Mouse (Mus musculus) cerebellum, adult 9-10 months (tissue): ENCODE measurements around the gene Shisa2.
"Not testable (repeated sequence)": the region's sequence is repeated elsewhere in the genome, so short reads cannot be mapped to it uniquely, and the experiment has no call there.

Experiments
- DNase-seq: peaks from one replicate; pipeline ENCODE4 v3.0.0; 2022

Gene Shisa2

DNA sequence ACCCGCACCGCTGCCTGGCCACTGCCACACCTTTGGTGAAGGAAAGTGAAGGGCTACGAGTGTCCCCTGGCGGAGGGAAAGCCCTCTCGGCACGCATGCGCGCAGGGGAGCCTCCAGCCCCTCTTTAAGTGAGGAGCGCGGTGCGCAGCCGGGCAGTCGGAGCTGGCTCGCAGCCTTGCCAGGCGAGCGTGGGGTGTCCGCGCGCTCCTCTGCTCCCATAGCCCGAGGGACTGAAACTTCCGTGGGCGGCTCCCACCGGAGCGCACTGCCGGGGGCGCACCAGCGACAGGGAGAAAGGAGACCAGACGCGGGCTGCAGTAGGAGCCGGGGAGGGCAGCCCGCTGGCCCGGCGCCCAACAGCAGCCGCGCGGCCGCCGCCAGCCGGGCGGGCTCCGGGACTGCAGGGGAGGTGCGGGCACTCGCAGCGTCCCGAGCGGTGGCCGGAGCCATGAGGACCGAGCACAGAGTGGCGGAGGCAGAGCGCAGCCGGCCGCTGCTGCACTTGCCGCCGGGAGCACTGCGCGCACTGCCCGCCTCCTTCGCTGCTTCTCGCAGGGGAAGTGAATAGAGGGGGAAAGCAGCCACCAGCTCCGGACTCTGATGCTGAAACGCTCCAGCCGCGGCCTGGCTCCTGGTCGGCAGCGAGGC is at the start of gene Shisa2:
Gene Shisa2 (plus strand): TSS at position 151 of the 648 bp plus-strand sequence.
- no peak for DNase-seq

GRCm38 (mm10) chr14:59576385-59576784 is 48.7 kb upstream of the Shisa2 start:
- no peak for DNase-seq

DNA sequence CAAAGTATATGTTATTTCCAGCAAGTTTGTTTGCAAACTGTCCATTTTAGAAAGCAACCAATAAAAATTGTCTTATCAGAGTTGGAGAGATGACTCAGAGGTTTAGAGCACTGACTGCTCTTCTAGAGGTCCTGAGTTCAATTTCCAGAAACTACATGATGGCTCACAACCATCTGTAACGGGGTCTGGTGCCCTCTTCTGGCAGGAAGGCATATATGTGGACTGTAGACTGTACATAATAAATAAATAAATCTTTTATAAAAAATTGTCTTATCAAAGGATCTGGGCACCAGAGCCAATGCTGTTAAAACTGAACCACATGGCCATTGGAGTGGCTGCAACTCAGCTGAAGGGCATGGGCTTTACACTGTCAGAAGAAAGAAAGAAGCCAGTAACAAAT is 34.5 kb upstream of the Shisa2 start:
- DNase-seq = no peak

- DNase-seq = no peak
These were observed 33.2 kb upstream of the Shisa2 start for GRCm38 (mm10) chr14:59591901-59592300.

- no peak for DNase-seq
These were observed 32.5 kb upstream of the Shisa2 start for GRCm38 (mm10) chr14:59592593-59592992.

DNA sequence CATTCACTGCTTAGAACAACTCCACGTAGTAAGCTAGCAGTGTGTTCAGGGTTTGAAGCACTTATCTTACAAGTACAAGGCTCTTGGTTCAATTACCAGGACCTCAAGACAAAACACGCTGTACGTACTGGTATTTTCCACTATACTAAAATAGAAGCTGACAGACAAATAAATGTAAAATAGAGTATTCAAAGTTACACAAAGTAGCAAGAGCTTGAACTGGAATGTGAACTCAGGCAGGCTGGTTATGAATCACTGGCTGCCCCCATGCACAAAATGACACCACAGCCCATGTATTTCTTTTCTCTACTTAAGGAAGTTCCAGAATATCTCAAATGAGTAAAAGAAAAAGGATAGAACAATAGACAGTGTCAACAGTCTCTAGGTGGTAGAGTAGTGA is 30.1 kb upstream of the Shisa2 start:
- no peak for DNase-seq

GRCm38 (mm10) chr14:59597398-59598259 is 27.5 kb upstream of the Shisa2 start, which contains the start of gene Cdadc1:
Gene Cdadc1, minus strand, starts transcription at chr14:59597959.
- peak; percentile 97 for DNase-seq

- DNase-seq = no peak
These were observed 26.9 kb upstream of the Shisa2 start for GRCm38 (mm10) chr14:59598260-59598627.

DNA sequence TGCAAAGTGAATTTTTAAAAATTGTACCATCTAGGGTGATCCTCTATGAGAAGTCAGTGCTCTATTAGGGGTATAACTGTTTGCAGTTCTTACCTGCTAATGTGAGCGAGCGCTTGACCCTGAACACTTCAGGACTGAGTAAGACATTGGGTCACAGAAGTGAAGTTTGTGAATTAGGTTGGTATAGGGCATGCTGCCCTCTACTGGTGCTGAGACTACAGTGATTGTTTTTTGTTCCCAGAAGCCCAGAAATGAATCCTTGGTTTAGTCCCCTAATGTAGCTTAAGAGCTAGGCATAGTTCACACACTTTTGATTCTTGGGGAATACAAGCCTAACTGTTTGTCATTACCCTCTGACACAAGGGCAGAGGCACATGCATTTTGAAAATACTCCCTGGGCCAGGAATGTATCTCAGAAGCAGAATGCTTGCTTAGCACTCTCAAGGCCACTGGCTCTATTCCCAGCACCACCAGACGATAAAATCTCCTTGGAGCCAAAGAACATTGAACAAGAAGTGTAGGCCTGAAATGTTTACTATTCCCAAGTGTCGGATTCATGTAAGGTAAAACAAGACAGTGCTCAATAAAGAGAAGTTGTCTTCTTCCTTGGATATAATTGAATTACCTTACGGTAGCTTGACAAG is 21.0 kb upstream of the Shisa2 start:
- DNase-seq = no peak

- peak; percentile 71 for DNase-seq
These were observed 19.3 kb upstream of the Shisa2 start for GRCm38 (mm10) chr14:59605671-59606353.

DNA sequence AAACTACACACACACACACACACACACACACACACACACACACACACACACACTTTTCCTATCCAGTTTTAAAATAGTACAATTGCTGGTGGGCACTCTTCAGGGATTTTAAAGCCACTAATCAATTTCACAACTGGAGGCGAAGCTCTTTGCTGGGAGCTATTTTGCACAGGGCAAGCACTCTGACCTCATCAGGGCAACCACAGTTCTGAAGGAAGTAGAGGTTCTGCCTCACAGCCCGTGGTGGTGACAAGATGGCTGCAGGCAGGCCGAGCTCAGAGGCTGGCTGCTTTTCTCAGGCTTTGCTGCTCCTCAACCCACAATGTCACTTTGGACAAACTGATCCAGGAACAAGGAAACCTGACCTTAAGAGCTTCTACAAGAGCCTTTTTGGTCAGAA is 18.1 kb upstream of the Shisa2 start:
- DNase-seq = no peak

- peak; percentile 31 for DNase-seq
These were observed 12.0 kb upstream of the Shisa2 start for GRCm38 (mm10) chr14:59612920-59613625.

GRCm38 (mm10) chr14:59614149-59614548 is 11.0 kb upstream of the Shisa2 start:
- not testable (repeated sequence) for DNase-seq

GRCm38 (mm10) chr14:59616802-59617201 is 8.3 kb upstream of the Shisa2 start:
- no peak for DNase-seq

- no peak for DNase-seq
These were observed 702 bp upstream of the Shisa2 start for GRCm38 (mm10) chr14:59624326-59624885.

- no peak for DNase-seq
These were observed 777 bp downstream of the Shisa2 start for GRCm38 (mm10) chr14:59625806-59626364.

DNA sequence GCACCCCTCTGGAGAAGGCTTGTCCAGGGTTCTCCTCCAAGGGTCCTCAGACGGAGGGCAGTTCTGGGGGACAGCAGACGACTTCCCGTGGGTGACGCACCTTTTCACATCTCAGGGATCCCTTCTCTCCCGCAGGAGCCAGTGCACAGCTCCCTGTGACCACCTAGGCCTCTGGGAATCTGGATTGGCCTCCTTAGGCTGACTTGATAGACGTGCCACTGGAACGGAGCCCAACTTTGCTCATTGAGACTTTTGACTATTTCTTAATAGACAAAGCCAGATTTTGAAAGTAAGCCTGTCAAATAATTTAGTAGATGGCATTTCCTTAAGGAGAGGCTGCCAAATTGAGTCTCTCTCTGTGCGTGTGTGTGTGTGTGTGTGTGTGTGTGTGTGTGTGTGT is 1.6 kb downstream of the Shisa2 start:
- DNase-seq = no peak

GRCm38 (mm10) chr14:59627142-59627680 is 2.1 kb downstream of the Shisa2 start:
- no peak for DNase-seq

GRCm38 (mm10) chr14:59627823-59628222 is 2.7 kb downstream of the Shisa2 start:
- DNase-seq = no peak

- DNase-seq = no peak
These were observed 4.2 kb downstream of the Shisa2 start for GRCm38 (mm10) chr14:59629308-59629707.

DNA sequence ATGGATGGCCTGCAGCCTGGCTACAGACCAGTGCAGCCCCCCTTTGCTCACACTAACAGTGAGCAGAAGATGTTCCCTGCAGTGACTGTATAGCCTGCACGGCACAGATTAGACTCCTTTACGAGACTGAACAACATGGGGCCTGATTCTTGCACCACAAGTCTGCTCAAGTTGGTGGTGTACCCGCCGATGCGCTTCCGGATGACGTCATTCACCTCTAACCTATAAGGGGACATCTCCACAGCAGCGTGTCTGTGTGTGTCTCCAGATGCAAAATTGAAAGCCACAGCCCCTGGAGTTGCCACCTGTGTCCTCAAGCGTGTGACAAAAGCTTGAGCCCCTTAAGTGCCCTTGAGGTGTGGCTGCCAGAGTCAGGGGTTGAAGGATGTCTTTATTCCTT is 5.0 kb downstream of the Shisa2 start:
- no peak for DNase-seq

GRCm38 (mm10) chr14:59632067-59632466 is 7.0 kb downstream of the Shisa2 start:
- DNase-seq = no peak
